Comparison of ENCODE assay signal across 27 mouse cellular contexts in genomic region chr5:42525431-42525830, GRCm38 (mm10).
DNase-seq lines count a peak whose midpoint lies in the region; ATAC-seq and TF ChIP-seq lines count a peak whose summit lies in the region.
"Had no signal": no experiment of that assay in that cellular context is flagged by ENCODE, and none has a peak within 500 bp of the region (broad histone marks: within the 10 kb centered on the region; RNA-seq: fewer than 3 reads in every experiment).

No protein-coding gene starts in this region.

- H3K36me3 ChIP-seq in hindbrain, postnatal 0 days (ENCODE audit: insufficient read depth, low read length): no peaks in the 10 kb centered on the region
- no peaks in the 10 kb centered on the region for H3K36me3 ChIP-seq in hindbrain, embryonic 10.5 days
- no peaks in the 10 kb centered on the region for H3K36me3 ChIP-seq in midbrain, postnatal 0 days (ENCODE audit: insufficient read depth, low read length)
- no peaks in the 10 kb centered on the region for H3K36me3 ChIP-seq in midbrain, embryonic 14.5 days (ENCODE audit: control insufficient read depth, insufficient read depth, low read length)
- H3K36me3 ChIP-seq: embryonic facial prominence, embryonic 13.5 days; embryonic facial prominence, embryonic 15.5 days; forebrain, embryonic 10.5 days; forebrain, embryonic 12.5 days; forebrain, embryonic 15.5 days; G1E had no signal

- ATAC-seq in hindbrain, postnatal 0 days: peak; percentile 35; the same call in 1 of the 2 replicates
- ATAC-seq in midbrain, postnatal 0 days (ENCODE audit: low FRiP score): no peak
- no peak for ATAC-seq in midbrain, embryonic 14.5 days (ENCODE audit: low FRiP score, low TSS enrichment)
- ATAC-seq: activated CD4-positive, CD25-positive, alpha-beta regulatory T cell, adult 4 months; CD4-positive, CD25-positive, alpha-beta regulatory T cell, adult 4 months; forebrain, embryonic 15.5 days; Patski had no signal

- no peak for TF ChIP-seq CTCF in hindbrain, postnatal 0 days (IDR thresholded peaks at IDR 0.05; ENCODE audit: low read depth)
- TF ChIP-seq CTCF in midbrain, postnatal 0 days (IDR thresholded peaks at IDR 0.05): no peak

- 56% methylated on average over 5 of the region's 5 CpGs for WGBS in hindbrain, postnatal 0 days
- 68% methylated on average over 5 of the region's 5 CpGs for WGBS in hindbrain, embryonic 10.5 days
- 70% methylated on average over 5 of the region's 5 CpGs for WGBS in midbrain, postnatal 0 days
- 70% methylated on average over 5 of the region's 5 CpGs for WGBS in midbrain, embryonic 14.5 days

- DNase-seq in cerebellum, postnatal 10 days: peak; percentile 87 to 88
- no peak for DNase-seq in cerebellum, adult 8-10 months
- DNase-seq in cerebellum, postnatal 25 days: peak; percentile 8 to 10
- no peak for DNase-seq in cerebellum, adult 9-10 months
- peak; percentile 35 for DNase-seq in hindbrain, postnatal 0 days (ENCODE audit: low spot score)
- no peak for DNase-seq in hindbrain, embryonic 10.5 days (ENCODE audit: low spot score)
- peak; percentile 38 for DNase-seq in midbrain, postnatal 0 days (ENCODE audit: low spot score)
- DNase-seq in midbrain, embryonic 14.5 days: no peak
- DNase-seq: adrenal gland, adult 8-10 months; adrenal gland, postnatal 14 days; adrenal gland, postnatal 36 days; B cell, adult 2 months; cerebellum, adult 11 months; cerebellum, adult 2 months; cerebellum, postnatal 36 days; embryo, embryonic 11 days had no signal

- H3K9ac ChIP-seq in hindbrain, postnatal 0 days (replicated peaks; ENCODE audit: low read length): no peak overlapping the region
- no peak overlapping the region for H3K9ac ChIP-seq in midbrain, postnatal 0 days (replicated peaks; ENCODE audit: low read length, poor library complexity, severe bottlenecking)
- no peak overlapping the region for H3K9ac ChIP-seq in midbrain, embryonic 14.5 days (replicated peaks; ENCODE audit: low read length)
- H3K9ac ChIP-seq: embryonic facial prominence, embryonic 13.5 days; embryonic facial prominence, embryonic 15.5 days; forebrain, embryonic 12.5 days; forebrain, embryonic 15.5 days had no signal

- no peak overlapping the region for H3K4me2 ChIP-seq in hindbrain, postnatal 0 days (ENCODE audit: low read depth, low read length)
- no peak overlapping the region for H3K4me2 ChIP-seq in midbrain, postnatal 0 days (ENCODE audit: low read depth, low read length, poor library complexity, severe bottlenecking)
- no peak overlapping the region for H3K4me2 ChIP-seq in midbrain, embryonic 14.5 days (ENCODE audit: low read length)
- H3K4me2 ChIP-seq: embryonic facial prominence, embryonic 13.5 days; embryonic facial prominence, embryonic 15.5 days; forebrain, embryonic 12.5 days; forebrain, embryonic 15.5 days had no signal

- no peaks in the 10 kb centered on the region for H3K27me3 ChIP-seq in hindbrain, postnatal 0 days (ENCODE audit: insufficient read depth, low read length)
- H3K27me3 ChIP-seq in hindbrain, embryonic 10.5 days (ENCODE audit: insufficient read depth, poor library complexity, severe bottlenecking): no peaks in the 10 kb centered on the region
- no peaks in the 10 kb centered on the region for H3K27me3 ChIP-seq in midbrain, postnatal 0 days (ENCODE audit: insufficient read depth, low read length)
- H3K27me3 ChIP-seq in midbrain, embryonic 14.5 days (ENCODE audit: control insufficient read depth, insufficient read depth, low read length): no peaks in the 10 kb centered on the region
- H3K27me3 ChIP-seq: CH12.LX; embryonic facial prominence, embryonic 13.5 days; embryonic facial prominence, embryonic 15.5 days; forebrain, embryonic 12.5 days; forebrain, embryonic 15.5 days had no signal

- no peak overlapping the region for H3K27ac ChIP-seq in hindbrain, postnatal 0 days
- no peak overlapping the region for H3K27ac ChIP-seq in hindbrain, embryonic 10.5 days
- H3K27ac ChIP-seq in midbrain, postnatal 0 days (ENCODE audit: low read depth, low read length): no peak overlapping the region
- H3K27ac ChIP-seq in midbrain, embryonic 14.5 days (replicated peaks; ENCODE audit: low read depth, low read length): no peak overlapping the region
- H3K27ac ChIP-seq: embryonic facial prominence, embryonic 13.5 days; embryonic facial prominence, embryonic 15.5 days; forebrain, embryonic 10.5 days; forebrain, embryonic 12.5 days; forebrain, embryonic 15.5 days had no signal

- H3K4me1 ChIP-seq in hindbrain, postnatal 0 days (ENCODE audit: insufficient read depth, low read length): no peaks in the 10 kb centered on the region
- 0 out of 2 replicates have a peak, but pooled peaks cover 3% of the 10 kb centered on the region for H3K4me1 ChIP-seq in hindbrain, embryonic 10.5 days (replicated peaks)
- H3K4me1 ChIP-seq in midbrain, postnatal 0 days (ENCODE audit: insufficient read depth, low read length): no peaks in the 10 kb centered on the region
- H3K4me1 ChIP-seq in midbrain, embryonic 14.5 days (ENCODE audit: control insufficient read depth, insufficient read depth, low read length): no peaks in the 10 kb centered on the region
- H3K4me1 ChIP-seq: embryonic facial prominence, embryonic 13.5 days; embryonic facial prominence, embryonic 15.5 days; forebrain, embryonic 10.5 days had no signal

- H3K4me3 ChIP-seq in hindbrain, postnatal 0 days (ENCODE audit: low read length): no peak overlapping the region
- no peak overlapping the region for H3K4me3 ChIP-seq in hindbrain, embryonic 10.5 days
- H3K4me3 ChIP-seq in midbrain, postnatal 0 days (ENCODE audit: low read depth, low read length): no peak overlapping the region
- H3K4me3 ChIP-seq in midbrain, embryonic 14.5 days (replicated peaks; ENCODE audit: low read depth, low read length): no peak overlapping the region
- H3K4me3 ChIP-seq: embryonic facial prominence, embryonic 13.5 days; embryonic facial prominence, embryonic 15.5 days; erythroblast, embryonic 14.5 days; forebrain, embryonic 10.5 days; forebrain, embryonic 12.5 days; forebrain, embryonic 15.5 days had no signal

- no peaks in the 10 kb centered on the region for H3K9me3 ChIP-seq in hindbrain, postnatal 0 days (ENCODE audit: low read length)
- no peaks in the 10 kb centered on the region for H3K9me3 ChIP-seq in hindbrain, embryonic 10.5 days
- H3K9me3 ChIP-seq in midbrain, postnatal 0 days (ENCODE audit: low read length): no peaks in the 10 kb centered on the region
- no peaks in the 10 kb centered on the region for H3K9me3 ChIP-seq in midbrain, embryonic 14.5 days (ENCODE audit: control insufficient read depth, low read length)
- H3K9me3 ChIP-seq: embryonic facial prominence, embryonic 15.5 days; forebrain, embryonic 10.5 days; forebrain, embryonic 12.5 days; forebrain, embryonic 15.5 days; G1E had no signal

Comparison
In these comparisons a context has a peak if more than half of its experiments do, and no peak if none do; other contexts are left out.
1. DNase-seq: peak in cerebellum, postnatal 10 days (2 of 2), cerebellum, postnatal 25 days (2 of 2), hindbrain, postnatal 0 days (single experiment) and midbrain, postnatal 0 days (single experiment); none in cerebellum, adult 8-10 months (single experiment), cerebellum, adult 9-10 months (single experiment), hindbrain, embryonic 10.5 days (single experiment) and midbrain, embryonic 14.5 days (single experiment).